Mouse (Mus musculus) CH12.LX (cell line): ENCODE measurements at regions not wholly inside any gene's neighbourhood (a gene's known extent, or its start where the extent isn't known, plus 50 kb on each side); places are given as distances from the start of the nearest gene placed in this dataset.

Experiments
- DNase-seq: peaks from one replicate; pipeline ENCODE4 v3.0.0-alpha.2; 2013; ENCODE audit errors: extremely low read depth
- H3K27ac ChIP-seq: 2 replicates; pipeline ENCODE4 v1.5.1; 2012; ENCODE audit warnings: low read depth, mild to moderate bottlenecking, control low read depth, moderate library complexity; ENCODE audit not compliant: insufficient read depth
- H3K27me3 ChIP-seq: replicated peaks from 2 replicates; pipeline ENCODE3; 2012; ENCODE audit warnings: inconsistent platforms
- H3K36me3 ChIP-seq, 2 experiments: replicated peaks in 1 of 2; 2 replicates each; pipeline versions ENCODE3 to v1.6.1; 2012; ENCODE audit warnings: inconsistent platforms in 1 of 2, low read length in 1 of 2, mild to moderate bottlenecking in 1 of 2, mixed read lengths in 1 of 2, moderate library complexity in 1 of 2; ENCODE audit not compliant: control insufficient read depth in 1 of 2, insufficient read depth in 1 of 2
- H3K4me1 ChIP-seq, 2 experiments: 2 replicates each; pipeline ENCODE4 v1.6.1; 2012; ENCODE audit warnings: inconsistent platforms in 1 of 2, moderate library complexity in 1 of 2; ENCODE audit not compliant: insufficient read depth in 2 of 2, control insufficient read depth in 1 of 2
- H3K4me2 ChIP-seq: 2 replicates; pipeline ENCODE4 v1.6.1; 2012; ENCODE audit warnings: low read depth, mild to moderate bottlenecking, control low read depth; ENCODE audit not compliant: poor library complexity, insufficient read depth, severe bottlenecking
- H3K4me3 ChIP-seq, 3 experiments: fragments of 150-350 bp in 1 of 3; sonication (generic) in 1 of 3; replicated peaks in 1 of 3; 2 replicates each; pipeline versions ENCODE3 to v1.5.1; 2011 to 2012; ENCODE audit warnings: low read depth in 2 of 3, low read length in 2 of 3, mild to moderate bottlenecking in 2 of 3, moderate library complexity in 2 of 3, control low read depth in 1 of 3, improper control_type of control experiment in 1 of 3, inconsistent platforms in 1 of 3, mixed read lengths in 1 of 3; ENCODE audit not compliant: poor library complexity in 1 of 3
- H3K79me2 ChIP-seq: replicated peaks from 2 replicates; pipeline ENCODE4 v1.6.1; 2012; ENCODE audit warnings: mild to moderate bottlenecking, moderate library complexity; ENCODE audit not compliant: control insufficient read depth, poor library complexity, insufficient read depth, severe bottlenecking; ENCODE audit errors: extremely low read depth
- H3K9ac ChIP-seq: 2 replicates; pipeline ENCODE4 v1.6.1; 2012; ENCODE audit warnings: low read depth, mild to moderate bottlenecking, control low read depth, moderate library complexity; ENCODE audit not compliant: insufficient read depth
- H3K9me3 ChIP-seq: replicated peaks from 2 replicates; pipeline ENCODE3; 2012; ENCODE audit warnings: low read length, inconsistent platforms, mixed read lengths
- CHD1 ChIP-seq: IDR thresholded peaks from 2 replicates; pipeline ENCODE4 v1.6.1; 2012; ENCODE audit warnings: low read depth, low read length, improper control_type of control experiment, inconsistent platforms
- CTCF ChIP-seq, 2 experiments: IDR thresholded peaks in 1 of 2; conservative IDR thresholded peaks in 1 of 2; 2 replicates each; pipeline ENCODE4 v1.5.1; 2011 to 2012; ENCODE audit warnings: low read depth in 2 of 2, low read length in 2 of 2, improper control_type of control experiment in 1 of 2, inconsistent platforms in 1 of 2, mild to moderate bottlenecking in 1 of 2, moderate library complexity in 1 of 2
- ETS1 ChIP-seq: conservative IDR thresholded peaks from 2 replicates; pipeline ENCODE4 v1.6.1; 2012; ENCODE audit warnings: low read depth, mild to moderate bottlenecking, inconsistent platforms, low read length, improper control_type of control experiment, moderate library complexity
- GABPA ChIP-seq: IDR thresholded peaks from 2 replicates; pipeline ENCODE4 v1.6.1; 2012; ENCODE audit warnings: low read depth, low read length, improper control_type of control experiment, inconsistent platforms; ENCODE audit not compliant: insufficient replicate concordance
- IRF4 ChIP-seq: IDR thresholded peaks from 2 replicates; pipeline ENCODE4 v1.6.1; 2014; ENCODE audit warnings: low read depth, mild to moderate bottlenecking, inconsistent platforms, low read length, improper control_type of control experiment
- KAT2A ChIP-seq: IDR thresholded peaks from 2 replicates; pipeline ENCODE4 v1.6.1; 2012; ENCODE audit warnings: low read length, improper control_type of control experiment, inconsistent platforms; ENCODE audit not compliant: insufficient replicate concordance
- MAX ChIP-seq: IDR thresholded peaks from 2 replicates; pipeline ENCODE4 v1.6.1; 2011; ENCODE audit warnings: low read length, improper control_type of control experiment
- NRF1 ChIP-seq: IDR thresholded peaks from 2 replicates; pipeline ENCODE4 v1.6.1; 2014; ENCODE audit warnings: low read depth, mild to moderate bottlenecking, inconsistent platforms, low read length, improper control_type of control experiment, moderate library complexity
- POLR2A ChIP-seq: IDR thresholded peaks from 2 replicates; pipeline ENCODE4 v1.6.1; 2011; ENCODE audit warnings: low read depth, mild to moderate bottlenecking, improper control_type of control experiment, low read length
- RAD21 ChIP-seq: IDR thresholded peaks from 2 replicates; pipeline ENCODE4 v1.6.1; 2011; ENCODE audit warnings: low read depth, mild to moderate bottlenecking, low read length, improper control_type of control experiment, moderate library complexity
- RCOR1 ChIP-seq: conservative IDR thresholded peaks from 2 replicates; pipeline ENCODE4 v1.6.1; 2012; ENCODE audit warnings: low read depth, mild to moderate bottlenecking, inconsistent platforms, low read length, improper control_type of control experiment
- SIN3A ChIP-seq: IDR thresholded peaks from 2 replicates; pipeline ENCODE4 v1.6.1; 2012; ENCODE audit warnings: low read length, improper control_type of control experiment, inconsistent platforms
- SMC3 ChIP-seq: IDR thresholded peaks from 2 replicates; pipeline ENCODE4 v1.6.1; 2011; ENCODE audit warnings: low read depth, low read length, improper control_type of control experiment
- UBTF ChIP-seq: IDR thresholded peaks from 2 replicates; pipeline ENCODE4 v1.6.1; 2012; ENCODE audit warnings: low read depth, mild to moderate bottlenecking, inconsistent platforms, low read length, improper control_type of control experiment, moderate library complexity
- USF2 ChIP-seq: conservative IDR thresholded peaks from 2 replicates; pipeline ENCODE4 v1.6.1; 2011; ENCODE audit warnings: low read depth, low read length, improper control_type of control experiment
- ZKSCAN1 ChIP-seq: IDR thresholded peaks from 2 replicates; pipeline ENCODE4 v1.6.1; 2012; ENCODE audit warnings: low read depth, inconsistent platforms, low read length, improper control_type of control experiment, borderline replicate concordance
- dilution Hi-C: fragments of 300-500 bp; cut with MboI; formaldehyde crosslinking; loops from 2 replicates; pipeline ENCODE4 v1.14.3; 2020; ENCODE audit warnings: low sequenced_read_pairs; ENCODE audit not compliant: extremely low pct_unique_long_range_greater_than_20kb, extremely low pct_ligation_motif_present
- in situ Hi-C: fragments of 300-500 bp; cut with MboI; formaldehyde crosslinking; loops from 3 replicates; pipeline ENCODE4 v1.14.3; 2019; ENCODE audit warnings: low sequenced_read_pairs, low pct_ligation_motif_present, low pct_unique_long_range_greater_than_20kb, mixed read lengths

- dilution Hi-C loops (no loop called here), in situ Hi-C loops (no loop called here)
- no peak overlapping the region for H3K4me2 ChIP-seq
- H3K36me3 ChIP-seq: no peaks in the 10 kb centered on the region
- no peak overlapping the region for H3K4me3 ChIP-seq
- no peak overlapping the region for H3K9ac ChIP-seq
- no peak for DNase-seq
- no peak overlapping the region for H3K27ac ChIP-seq
- H3K4me1 ChIP-seq: no peaks in the 10 kb centered on the region
- H3K9me3 ChIP-seq: no peaks in the 10 kb centered on the region
- H3K27me3 ChIP-seq: no peaks in the 10 kb centered on the region
- H3K79me2 ChIP-seq: no peaks in the 10 kb centered on the region
- TF ChIP-seq SIN3A: no peak
- no peak for TF ChIP-seq ETS1
- TF ChIP-seq CHD1: no peak
- TF ChIP-seq KAT2A: no peak
- no peak for TF ChIP-seq ZKSCAN1
- no peak for TF ChIP-seq MAX
- no peak for TF ChIP-seq UBTF
- TF ChIP-seq RCOR1: no peak
- no peak for TF ChIP-seq CTCF (conservative IDR thresholded peaks at IDR 0.05 in 1 of 2, IDR thresholded peaks at IDR 0.05 in 1 of 2; ENCODE audit: low read depth in 2 of 2, low read length in 2 of 2)
- no peak for TF ChIP-seq NRF1
- no peak for TF ChIP-seq GABPA
- TF ChIP-seq POLR2A: no peak
- TF ChIP-seq USF2: no peak
- no peak for TF ChIP-seq IRF4
Measured at GRCm38 (mm10) chr13:118603474-118603873, 66.1 kb upstream of the Fgf10 start.

GRCm38 (mm10) chr13:118596856-118597255 is 72.7 kb upstream of the Fgf10 start:
- Histone ChIP-seq H3K79me2 (no peaks in the 10 kb centered on the region), H3K4me3 (no peak overlapping the region), H3K27me3 (no peaks in the 10 kb centered on the region), H3K9me3 (no peaks in the 10 kb centered on the region), H3K9ac (no peak overlapping the region), H3K4me1 (peaks cover 2 to 12% of the 10 kb centered on the region in 2 experiments; a peak in 1 of 4 replicates), H3K36me3 (no peaks in the 10 kb centered on the region), H3K4me2 (peak overlapping the region; percentile 55), H3K27ac (no peak overlapping the region)
- dilution Hi-C loops (no loop called here), in situ Hi-C loops (loop anchor here (5.0 kb wide), 1 partner anchor 190 kb away; no protein-coding TSS in a partner anchor)
- DNase-seq: peak; percentile 42
- no peak for TF ChIP-seq POLR2A
- TF ChIP-seq RAD21: peak; percentile 65
- peak; percentile 38 to 82 for TF ChIP-seq CTCF (conservative IDR thresholded peaks at IDR 0.05 in 1 of 2, IDR thresholded peaks at IDR 0.05 in 1 of 2; ENCODE audit: low read depth in 2 of 2, low read length in 2 of 2)
- TF ChIP-seq SMC3: peak; percentile 85
